Comparison of ENCODE assay signal across 10 mouse cellular contexts in the genomic region with DNA sequence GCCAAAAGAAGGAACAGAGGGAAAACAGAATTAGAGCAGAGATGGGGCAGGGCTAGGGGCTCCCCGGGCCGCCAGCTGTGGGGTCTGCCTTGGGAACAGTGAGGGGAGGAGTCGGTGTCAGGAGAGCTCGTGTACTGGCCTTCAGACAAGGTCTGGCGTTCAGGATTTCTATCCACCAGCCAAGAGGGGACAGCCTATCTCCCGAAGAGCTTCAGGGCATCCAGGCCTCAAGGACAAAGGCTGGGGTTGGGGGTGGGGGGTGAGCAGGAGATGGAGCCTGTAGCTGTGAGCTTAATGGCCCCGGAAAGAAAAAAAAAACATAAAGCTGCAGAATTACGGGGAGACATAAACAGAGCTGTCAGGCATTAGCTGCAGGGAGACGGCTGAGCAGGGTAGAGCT. TPM values are rescaled to one million over a fixed set of nuclear protein-coding genes. Genes with fewer than 3 reads are reported as not detected.
DNase-seq lines count a peak whose midpoint lies in the region; ATAC-seq lines count a peak whose summit lies in the region.
"Had no signal": no experiment of that assay in that cellular context is flagged by ENCODE, and none has a peak within 500 bp of the region (broad histone marks: within the 10 kb centered on the region; RNA-seq: fewer than 3 reads in every experiment).

No protein-coding gene starts in this region.

- no peak overlapping the region for H3K9ac ChIP-seq in neural tube, embryonic 11.5 days (ENCODE audit: low read length)
- H3K9ac ChIP-seq in hindbrain, embryonic 15.5 days: no peak overlapping the region
- no peak overlapping the region for H3K9ac ChIP-seq in stomach, embryonic 15.5 days

- no peak overlapping the region for H3K4me2 ChIP-seq in neural tube, embryonic 11.5 days (ENCODE audit: low read depth)
- H3K4me2 ChIP-seq in hindbrain, embryonic 15.5 days: no peak overlapping the region
- H3K4me2 ChIP-seq in stomach, embryonic 15.5 days: no peak overlapping the region

- peak overlapping the region; percentile 56; the same call in 1 of the 2 replicates for H3K27ac ChIP-seq in neural tube, embryonic 11.5 days (ENCODE audit: low read depth, low read length)
- peak overlapping the region; percentile 52; the same call in 1 of the 2 replicates for H3K27ac ChIP-seq in hindbrain, embryonic 15.5 days (replicated peaks)
- peak overlapping the region; percentile 49 for H3K27ac ChIP-seq in stomach, embryonic 15.5 days

- ATAC-seq in neural tube, embryonic 11.5 days (ENCODE audit: insufficient read depth, low FRiP score, low TSS enrichment): no peak
- no peak for ATAC-seq in hindbrain, embryonic 15.5 days (ENCODE audit: low FRiP score, low read depth)
- no peak for ATAC-seq in stomach, embryonic 15.5 days (ENCODE audit: insufficient read depth, low FRiP score, low read depth)

- no peaks in the 10 kb centered on the region for H3K27me3 ChIP-seq in neural tube, embryonic 11.5 days (ENCODE audit: control insufficient read depth, insufficient read depth, low read length)
- H3K27me3 ChIP-seq in hindbrain, embryonic 15.5 days: no peaks in the 10 kb centered on the region
- H3K27me3 ChIP-seq in stomach, embryonic 15.5 days (replicated peaks): no peaks in the 10 kb centered on the region
- H3K27me3 ChIP-seq: megakaryocyte, embryonic 14.5 days had no signal

- no peaks in the 10 kb centered on the region for H3K9me3 ChIP-seq in neural tube, embryonic 11.5 days (ENCODE audit: control insufficient read depth, low read length)
- H3K9me3 ChIP-seq in hindbrain, embryonic 15.5 days: no peaks in the 10 kb centered on the region
- H3K9me3 ChIP-seq in stomach, embryonic 15.5 days: no peaks in the 10 kb centered on the region
- H3K9me3 ChIP-seq: megakaryocyte, embryonic 14.5 days had no signal

- DNase-seq in adrenal gland, adult (ENCODE audit: inconsistent age in 2 of 2, low spot score in 1 of 2): peak; percentile 68 to 85
- no peak for DNase-seq in adrenal gland, adult 18-20 months (ENCODE audit: low spot score in 2 of 2)
- no peak for DNase-seq in neural tube, embryonic 11.5 days (ENCODE audit: low spot score)
- no peak for DNase-seq in neural tube, embryonic 10.5 days (ENCODE audit: extremely low spot score, low spot score)
- no peak for DNase-seq in thymus, postnatal 4 days
- no peak for DNase-seq in gastrocnemius, postnatal 14 days
- DNase-seq: kidney, adult 18-20 months had no signal

- intact Hi-C loops in gastrocnemius, postnatal 14 days (cut with DNase I; ENCODE audit: low total_unique reads): no loop called here

- 45% methylated on average over 9 of the region's 9 CpGs for WGBS in neural tube, embryonic 11.5 days
- 14% methylated on average over 9 of the region's 9 CpGs for WGBS in hindbrain, embryonic 15.5 days
- WGBS in stomach, embryonic 15.5 days: 12% methylated on average over 9 of the region's 9 CpGs

- no peaks in the 10 kb centered on the region for H3K36me3 ChIP-seq in neural tube, embryonic 11.5 days (ENCODE audit: control insufficient read depth, insufficient read depth, low read length)
- H3K36me3 ChIP-seq in hindbrain, embryonic 15.5 days: no peaks in the 10 kb centered on the region
- H3K36me3 ChIP-seq in stomach, embryonic 15.5 days: no peaks in the 10 kb centered on the region

- H3K4me3 ChIP-seq in neural tube, embryonic 11.5 days (ENCODE audit: low read depth, low read length): no peak overlapping the region
- H3K4me3 ChIP-seq in hindbrain, embryonic 15.5 days: no peak overlapping the region
- no peak overlapping the region for H3K4me3 ChIP-seq in stomach, embryonic 15.5 days (replicated peaks)
- H3K4me3 ChIP-seq: megakaryocyte, embryonic 14.5 days had no signal

- peaks cover 16% of the 10 kb centered on the region for H3K4me1 ChIP-seq in neural tube, embryonic 11.5 days (ENCODE audit: control insufficient read depth, insufficient read depth, low read length)
- H3K4me1 ChIP-seq in hindbrain, embryonic 15.5 days (replicated peaks): peaks cover 73% of the 10 kb centered on the region
- peaks cover 70% of the 10 kb centered on the region for H3K4me1 ChIP-seq in stomach, embryonic 15.5 days

RNA-seq across cellular contexts. Expression of a gene that starts 53.6 kb away (rescaled TPM):
- total RNA-seq in adrenal gland, adult 18-20 months (2021): 100 to 1,000 TPM; 141 to 185 TPM
- 53.3 and 54.7 TPM in 2 replicates for polyA plus RNA-seq in neural tube, embryonic 11.5 days (2014; fragmentation: Nextera tagmentation; extraction: Ambion mirVana)
- 47.7 and 50.9 TPM in 2 replicates for polyA plus RNA-seq in hindbrain, embryonic 15.5 days (2015; fragmentation: Nextera tagmentation; extraction: Ambion mirVana)
- 81.5 and 83.5 TPM in 2 replicates for polyA plus RNA-seq in stomach, embryonic 15.5 days (2015; fragmentation: Nextera tagmentation; extraction: Ambion mirVana)
- 10 to 100 TPM; 20.9 to 24.5 TPM for total RNA-seq in gastrocnemius, postnatal 14 days (2021)

Comparison
In these comparisons a context has a peak if more than half of its experiments do, and no peak if none do; other contexts are left out.
1. DNase-seq: peak in adrenal gland, adult (2 of 2); none in adrenal gland, adult 18-20 months (0 of 2), neural tube, embryonic 11.5 days (single experiment), neural tube, embryonic 10.5 days (single experiment), thymus, postnatal 4 days (single experiment) and gastrocnemius, postnatal 14 days (single experiment).
2. Peak in every context shown above with its lines, with median percentiles within 50 percentile points of each other: H3K27ac ChIP-seq.